In genomic region chr2:118703913-118704730, GRCm38 (mm10) we compare ENCODE assay signal across 7 mouse cellular contexts. TPM values are rescaled to one million over a fixed set of nuclear protein-coding genes. Genes with fewer than 3 reads are reported as not detected.
DNase-seq lines count a peak whose midpoint lies in the region; ATAC-seq and TF ChIP-seq lines count a peak whose summit lies in the region.

TSS of gene Ankrd63 (minus strand) at chr2:118703963.

- peak; percentile 20 for DNase-seq in lung, embryonic 14.5 days
- no peak for DNase-seq in lung, postnatal 14 days
- DNase-seq in left cerebral cortex, postnatal 25 days (ENCODE audit: low spot score in 2 of 2), result peak in 1 of 2 experiments; percentile 48
- no peak for DNase-seq in urinary bladder, postnatal 10 days (ENCODE audit: low spot score)

- peaks cover 7% of the 10 kb centered on the region; the same call in 1 of the 2 replicates for H3K4me1 ChIP-seq in lung, embryonic 14.5 days (ENCODE audit: insufficient read depth)
- peaks cover 4% of the 10 kb centered on the region for H3K4me1 ChIP-seq in bone marrow, adult 2 months (ENCODE audit: control insufficient read depth, insufficient read depth, low read length)
- H3K4me1 ChIP-seq in forebrain, embryonic 15.5 days, result peaks cover 40% of the 10 kb centered on the region
- H3K4me1 ChIP-seq in neural tube, embryonic 13.5 days (replicated peaks), result peaks cover 45% of the 10 kb centered on the region

- intact Hi-C loops in left cerebral cortex, postnatal 25 days (cut with DNase I), result loop anchor here (5.0 kb wide), 1 partner anchor 43 kb away; the partner anchor contains the start of gene Inafm2

- no peaks in the 10 kb centered on the region for H3K9me3 ChIP-seq in lung, embryonic 14.5 days (ENCODE audit: low read depth, low read length)
- no peaks in the 10 kb centered on the region for H3K9me3 ChIP-seq in forebrain, embryonic 15.5 days
- no peaks in the 10 kb centered on the region for H3K9me3 ChIP-seq in neural tube, embryonic 13.5 days

- H3K36me3 ChIP-seq in lung, embryonic 14.5 days (ENCODE audit: insufficient read depth), result no peaks in the 10 kb centered on the region
- no peaks in the 10 kb centered on the region for H3K36me3 ChIP-seq in forebrain, embryonic 15.5 days
- no peaks in the 10 kb centered on the region for H3K36me3 ChIP-seq in neural tube, embryonic 13.5 days

- H3K27me3 ChIP-seq in lung, embryonic 14.5 days (ENCODE audit: insufficient read depth, low read length), result peaks cover 92% of the 10 kb centered on the region
- peaks cover 90% of the 10 kb centered on the region for H3K27me3 ChIP-seq in forebrain, embryonic 15.5 days
- H3K27me3 ChIP-seq in neural tube, embryonic 13.5 days, result peaks cover 100% of the 10 kb centered on the region

- peak within 1 kb of the TSS; percentile 16; the same call in 1 of the 2 replicates for H3K9ac ChIP-seq in lung, embryonic 14.5 days
- H3K9ac ChIP-seq in forebrain, embryonic 15.5 days (replicated peaks), result peak within 1 kb of the TSS; percentile 39
- H3K9ac ChIP-seq in neural tube, embryonic 13.5 days, result peak within 1 kb of the TSS; percentile 58

- no peak for TF ChIP-seq CTCF in lung, embryonic 14.5 days (IDR thresholded peaks at IDR 0.05; ENCODE audit: low read depth)
- TF ChIP-seq CTCF in bone marrow, adult 2 months (IDR thresholded peaks at IDR 0.05; ENCODE audit: control insufficient read depth, insufficient read depth, low read length), result no peak

- H3K4me3 ChIP-seq in lung, embryonic 14.5 days (ENCODE audit: low read depth, low read length), result peak within 1 kb of the TSS; percentile 41
- H3K4me3 ChIP-seq in bone marrow, adult 2 months (replicated peaks; ENCODE audit: control insufficient read depth, low read depth, low read length), result peak within 1 kb of the TSS; percentile 64
- H3K4me3 ChIP-seq in forebrain, embryonic 15.5 days, result peak within 1 kb of the TSS; percentile 39
- H3K4me3 ChIP-seq in neural tube, embryonic 13.5 days, result peak within 1 kb of the TSS; percentile 38

- WGBS in lung, embryonic 14.5 days, result 1% methylated on average over 50 of the region's 50 CpGs
- WGBS in bone marrow, adult 2 months, result 1% methylated on average over 50 of the region's 50 CpGs
- 2% methylated on average over 50 of the region's 50 CpGs for WGBS in forebrain, embryonic 15.5 days
- under 1% methylated on average over 50 of the region's 50 CpGs for WGBS in neural tube, embryonic 13.5 days

- TF ChIP-seq POLR2A in bone marrow, adult 2 months (IDR thresholded peaks at IDR 0.05; ENCODE audit: borderline replicate concordance, control insufficient read depth, low read depth, low read length), result no peak

- no peak for ATAC-seq in lung, embryonic 14.5 days (ENCODE audit: insufficient read depth)
- ATAC-seq in forebrain, embryonic 15.5 days (replicated peaks), result no peak
- ATAC-seq in neural tube, embryonic 13.5 days (ENCODE audit: low read depth), result no peak

- H3K4me2 ChIP-seq in lung, embryonic 14.5 days, result peak within 1 kb of the TSS; percentile 72
- peak within 1 kb of the TSS; percentile 75 for H3K4me2 ChIP-seq in forebrain, embryonic 15.5 days (replicated peaks)
- H3K4me2 ChIP-seq in neural tube, embryonic 13.5 days, result peak within 1 kb of the TSS; percentile 66

- no peak within 1 kb of the TSS for H3K27ac ChIP-seq in lung, embryonic 14.5 days (ENCODE audit: low read depth)
- peak within 1 kb of the TSS; percentile 3; the same call in 1 of the 2 replicates for H3K27ac ChIP-seq in bone marrow, adult 2 months (ENCODE audit: control insufficient read depth, insufficient read depth, low read depth, low read length, poor library complexity)
- H3K27ac ChIP-seq in forebrain, embryonic 15.5 days (replicated peaks), result no peak within 1 kb of the TSS
- H3K27ac ChIP-seq in neural tube, embryonic 13.5 days (replicated peaks), result no peak within 1 kb of the TSS

RNA-seq across cellular contexts. Expression of gene Ankrd63, which starts in this region (rescaled TPM):
- polyA plus RNA-seq in lung, embryonic 14.5 days (2014; fragmentation: Nextera tagmentation; extraction: Ambion mirVana), result not detected in 2 replicates
- 0.92 TPM in 1 of 2 replicates, not detected in the other for polyA plus RNA-seq in bone marrow, adult 2 months (2011; ENCODE audit: insufficient read depth, insufficient read length, low replicate concordance, missing spikeins)
- 0.43 and 0.48 TPM in 2 replicates for polyA plus RNA-seq in forebrain, embryonic 15.5 days (2015; fragmentation: Nextera tagmentation; extraction: Ambion mirVana)
- total RNA-seq in left cerebral cortex, postnatal 25 days (2021), result 10 to 100 TPM; 22.4 to 34.4 TPM
- polyA plus RNA-seq in neural tube, embryonic 13.5 days (2015; fragmentation: Nextera tagmentation; extraction: Ambion mirVana), result not detected in 2 replicates

Comparison
In these comparisons a context has a peak if more than half of its experiments do, and no peak if none do; other contexts are left out.
1. Peak in DNase-seq, H3K4me3 ChIP-seq, H3K9ac ChIP-seq and H3K4me2 ChIP-seq in lung, embryonic 14.5 days; RNA of the gene not detected or under 1 TPM.